Mouse (Mus musculus) MEL (cell line): ENCODE data around the gene Nrxn2. TPM values are rescaled to one million over a fixed set of nuclear protein-coding genes. Genes with fewer than 3 reads are reported as not detected.

ENCODE experiments used
- DNase-seq: peaks from one replicate; pipeline ENCODE4 v3.0.0; 2011; ENCODE audit warnings: low read depth, low spot score
- H3K27ac ChIP-seq: 2 replicates; pipeline ENCODE4 v1.5.1; 2012; ENCODE audit warnings: low read depth, mild to moderate bottlenecking, control low read depth, low read length, moderate library complexity; ENCODE audit not compliant: control insufficient read depth
- H3K27me3 ChIP-seq, 2 experiments: fragments of 150-350 bp in 1 of 2; sonication (generic) in 1 of 2; 2 replicates each; pipeline ENCODE4 v1.6.1; 2012; ENCODE audit warnings: low read length in 2 of 2, mild to moderate bottlenecking in 2 of 2, improper control_type of control experiment in 1 of 2, moderate library complexity in 1 of 2; ENCODE audit not compliant: insufficient read depth in 2 of 2, control insufficient read depth in 1 of 2
- H3K36me3 ChIP-seq, 2 experiments: 2 replicates each; pipeline ENCODE4 v1.6.1; 2012 to 2014; ENCODE audit warnings: low read length in 2 of 2, improper control_type of control experiment in 1 of 2, inconsistent platforms in 1 of 2, mild to moderate bottlenecking in 1 of 2; ENCODE audit not compliant: insufficient read depth in 2 of 2, control insufficient read depth in 1 of 2
- H3K4me1 ChIP-seq, 2 experiments: fragments of 150-350 bp in 1 of 2; sonication (generic) in 1 of 2; 2 replicates each; pipeline ENCODE4 v1.6.1; 2012; ENCODE audit warnings: low read length in 2 of 2, improper control_type of control experiment in 1 of 2, mild to moderate bottlenecking in 1 of 2; ENCODE audit not compliant: insufficient read depth in 2 of 2, control insufficient read depth in 1 of 2
- H3K4me3 ChIP-seq, 2 experiments: fragments of 150-350 bp in 1 of 2; sonication (generic) in 1 of 2; 2 replicates each; pipeline ENCODE4 v1.5.1; 2012; ENCODE audit warnings: low read depth in 2 of 2, low read length in 2 of 2, mild to moderate bottlenecking in 2 of 2, moderate library complexity in 2 of 2, control low read depth in 1 of 2, improper control_type of control experiment in 1 of 2; ENCODE audit not compliant: control insufficient read depth in 1 of 2, insufficient read depth in 1 of 2
- H3K79me2 ChIP-seq: 2 replicates; pipeline ENCODE4 v1.6.1; 2012; ENCODE audit warnings: mild to moderate bottlenecking, low read length, moderate library complexity; ENCODE audit not compliant: control insufficient read depth, poor library complexity, insufficient read depth
- H3K9ac ChIP-seq: 2 replicates; pipeline ENCODE4 v1.6.1; 2012; ENCODE audit warnings: low read depth, mild to moderate bottlenecking, control low read depth, low read length, moderate library complexity; ENCODE audit not compliant: control insufficient read depth, poor library complexity, severe bottlenecking
- H3K9me3 ChIP-seq: fragments of 150-350 bp; sonication (generic); replicated peaks from 2 replicates; pipeline ENCODE4 v1.6.1; 2012; ENCODE audit warnings: mild to moderate bottlenecking, low read length, improper control_type of control experiment, moderate library complexity; ENCODE audit not compliant: insufficient read depth
- EP300 ChIP-seq, 2 experiments: IDR thresholded peaks; 2 replicates each; pipeline ENCODE4 v1.6.1; 2011; ENCODE audit warnings: improper control_type of control experiment in 2 of 2, low read length in 2 of 2, low read depth in 1 of 2, mild to moderate bottlenecking in 1 of 2
- HCFC1 ChIP-seq: IDR thresholded peaks from 2 replicates; pipeline ENCODE4 v1.6.1; 2012; ENCODE audit warnings: low read depth, mild to moderate bottlenecking, inconsistent platforms, low read length, improper control_type of control experiment, moderate library complexity
- KAT2A ChIP-seq: conservative IDR thresholded peaks from 2 replicates; pipeline ENCODE4 v1.6.1; 2012; ENCODE audit warnings: low read depth, low read length, improper control_type of control experiment, inconsistent platforms
- MAFK ChIP-seq: IDR thresholded peaks from 2 replicates; pipeline ENCODE4 v1.6.1; 2011; ENCODE audit warnings: low read depth, mild to moderate bottlenecking, low read length, improper control_type of control experiment, borderline replicate concordance
- MYB ChIP-seq: IDR thresholded peaks from 2 replicates; pipeline ENCODE4 v1.6.1; 2011; ENCODE audit warnings: mild to moderate bottlenecking, low read depth, low read length, improper control_type of control experiment
- NRF1 ChIP-seq: IDR thresholded peaks from 2 replicates; pipeline ENCODE4 v1.6.1; 2014; ENCODE audit warnings: low read depth, mild to moderate bottlenecking, inconsistent platforms, low read length, improper control_type of control experiment, moderate library complexity; ENCODE audit not compliant: poor library complexity, insufficient read depth, severe bottlenecking
- RAD21 ChIP-seq: IDR thresholded peaks from 2 replicates; pipeline ENCODE4 v1.6.1; 2011; ENCODE audit warnings: mild to moderate bottlenecking, low read depth, low read length, improper control_type of control experiment
- TAL1 ChIP-seq: IDR thresholded peaks from 2 replicates; pipeline ENCODE4 v1.6.1; 2012; ENCODE audit warnings: mild to moderate bottlenecking, inconsistent platforms, low read length, moderate library complexity, mixed read lengths
- TCF12 ChIP-seq: IDR thresholded peaks from 2 replicates; pipeline ENCODE4 v1.6.1; 2014; ENCODE audit warnings: low read depth, mild to moderate bottlenecking, inconsistent platforms, low read length, improper control_type of control experiment, moderate library complexity
- ZMIZ1 ChIP-seq: IDR thresholded peaks from 2 replicates; pipeline ENCODE4 v1.6.1; 2012; ENCODE audit warnings: low read depth, mild to moderate bottlenecking, inconsistent platforms, low read length, improper control_type of control experiment, moderate library complexity
- ZNF384 ChIP-seq: IDR thresholded peaks from 2 replicates; pipeline ENCODE4 v1.6.1; 2012; ENCODE audit warnings: low read depth, mild to moderate bottlenecking, inconsistent platforms, low read length, improper control_type of control experiment
- polyA plus RNA-seq, 2 experiments: library from polyadenylated mRNA; stranded (reverse) in 1 of 2; unstranded in 1 of 2; fragments of >175 nt in 1 of 2; fragments of >200 nt in 1 of 2; gene quantifications; 2 replicates each; pipeline versions ENCODE4 v1.2.1 to v1.2.4; 2012; ENCODE audit warnings: low replicate concordance in 2 of 2, low read depth in 1 of 2; ENCODE audit not compliant: insufficient read length in 2 of 2, insufficient read depth in 1 of 2, missing spikeins in 1 of 2
- total RNA-seq: library from RNA; depleted of rRNA; stranded (reverse); fragments of 300-350 nt; gene quantifications from 2 replicates; pipeline ENCODE4 v1.2.3, GENCODE M21; 2012; rRNA removed

The Nrxn2 gene
- total and polyA plus RNA-seq, 3 experiments: 0.39 to 0.42 TPM; not detected in 1

DNA sequence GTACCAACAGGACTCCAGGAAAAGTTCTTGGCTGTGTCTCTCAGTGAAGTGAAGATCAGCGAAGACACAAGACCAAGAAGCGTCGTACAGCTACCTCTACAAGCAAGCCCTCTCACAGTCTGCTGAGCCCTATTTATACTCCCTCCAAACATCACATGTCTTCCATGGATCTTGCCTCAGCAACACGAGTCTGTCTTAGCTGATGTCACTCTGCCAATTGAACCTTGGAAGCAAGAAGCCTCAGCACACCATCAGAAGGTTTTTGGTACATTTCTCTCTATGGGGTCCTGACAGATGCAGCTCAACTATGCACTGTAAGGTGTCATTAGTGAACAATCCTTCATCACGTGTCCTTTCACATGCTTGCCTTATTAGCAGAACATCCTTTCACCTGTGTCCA is 152.9 kb downstream of the Nrxn2 start:
- DNase-seq: no peak
- Histone ChIP-seq H3K4me3 (no peak overlapping the region), H3K27me3 (peaks cover 4 to 9% of the 10 kb centered on the region in 2 experiments), H3K79me2 (no peaks in the 10 kb centered on the region), H3K9ac (no peak overlapping the region), H3K36me3 (no peaks in the 10 kb centered on the region), H3K27ac (no peak overlapping the region), H3K4me1 (no peaks in the 10 kb centered on the region), H3K9me3 (no peaks in the 10 kb centered on the region)
- TF ChIP-seq NRF1 (no peak), ZMIZ1 (no peak)

- no peak overlapping the region for H3K27ac ChIP-seq
- no peak overlapping the region for H3K9ac ChIP-seq
- TF ChIP-seq ZMIZ1: no peak
- no peak for TF ChIP-seq EP300 (IDR thresholded peaks at IDR 0.05; ENCODE audit: low read depth in 1 of 2, low read length in 2 of 2)
- TF ChIP-seq TCF12: no peak
- no peak for TF ChIP-seq ZNF384
- TF ChIP-seq RAD21: no peak
- TF ChIP-seq KAT2A: no peak
- no peak for TF ChIP-seq TAL1
- no peak for TF ChIP-seq NRF1
- no peak for TF ChIP-seq HCFC1
- TF ChIP-seq MAFK: no peak
- no peak for TF ChIP-seq MYB
- H3K36me3 ChIP-seq: no peaks in the 10 kb centered on the region
- H3K27me3 ChIP-seq: peaks cover 4 to 9% of the 10 kb centered on the region in 2 experiments
- H3K79me2 ChIP-seq: no peaks in the 10 kb centered on the region
- DNase-seq: no peak
- no peaks in the 10 kb centered on the region for H3K4me1 ChIP-seq
- H3K9me3 ChIP-seq: no peaks in the 10 kb centered on the region
- no peak overlapping the region for H3K4me3 ChIP-seq
These were observed 153.5 kb downstream of the Nrxn2 start for GRCm38 (mm10) chr19:6572001-6572400.

Other genes starting within 250 kb of the Nrxn2 start
- gene Majin, start 234.3 kb upstream of the Nrxn2 start, total RNA-seq: not detected in 2 replicates
- not detected for gene Majin, start 234.3 kb upstream of the Nrxn2 start, polyA plus RNA-seq
- not detected in 2 replicates for gene Gpha2, start 192.4 kb upstream of the Nrxn2 start, total RNA-seq
- under 1 TPM in 1 of 2 experiments, not detected in 1; 0.19 TPM for gene Gpha2, start 192.4 kb upstream of the Nrxn2 start, polyA plus RNA-seq
- 10.4 and 14.7 TPM in 2 replicates for gene Ppp2r5b, start 182.9 kb upstream of the Nrxn2 start, total RNA-seq
- 10 to 100 TPM in 1 of 2 experiments, not detected in 1; 15.6 TPM for gene Ppp2r5b, start 182.9 kb upstream of the Nrxn2 start, polyA plus RNA-seq
- gene Atg2a, start 177.1 kb upstream of the Nrxn2 start, total RNA-seq: 7.9 and 10.6 TPM in 2 replicates
- 10 to 100 TPM in 1 of 2 experiments, not detected in 1; 21.7 TPM for gene Atg2a, start 177.1 kb upstream of the Nrxn2 start, polyA plus RNA-seq
- 57.8 and 65.9 TPM in 2 replicates for gene Ehd1, start 142.0 kb upstream of the Nrxn2 start, total RNA-seq
- 100 to 1,000 TPM in 1 of 2 experiments, not detected in 1; 105 TPM for gene Ehd1, start 142.0 kb upstream of the Nrxn2 start, polyA plus RNA-seq
- gene Cdc42bpg, start 112.3 kb upstream of the Nrxn2 start, total RNA-seq: 2.0 and 2.6 TPM in 2 replicates
- gene Cdc42bpg, start 112.3 kb upstream of the Nrxn2 start, polyA plus RNA-seq: 1 to 10 TPM in 1 of 2 experiments, not detected in 1; 4.5 TPM
- gene Men1, start 83.8 kb upstream of the Nrxn2 start, total RNA-seq: 37.7 and 39.4 TPM in 2 replicates
- 100 to 1,000 TPM in 1 of 2 experiments, not detected in 1; 132 TPM for gene Men1, start 83.8 kb upstream of the Nrxn2 start, polyA plus RNA-seq
- 8.0 and 10.2 TPM in 2 replicates for gene Map4k2, start 77.6 kb upstream of the Nrxn2 start, total RNA-seq
- 10 to 100 TPM in 1 of 2 experiments, not detected in 1; 22.3 TPM for gene Map4k2, start 77.6 kb upstream of the Nrxn2 start, polyA plus RNA-seq
- gene Sf1, start 55.0 kb upstream of the Nrxn2 start, total RNA-seq: 65.7 and 71.9 TPM in 2 replicates
- 100 to 1,000 TPM; 211 to 245 TPM for gene Sf1, start 55.0 kb upstream of the Nrxn2 start, polyA plus RNA-seq
- 0.62 and 0.73 TPM in 2 replicates for gene Pygm, start 34.3 kb upstream of the Nrxn2 start, total RNA-seq
- 1 to 10 TPM in 1 of 2 experiments, not detected in 1; 3.3 TPM for gene Pygm, start 34.3 kb upstream of the Nrxn2 start, polyA plus RNA-seq
- 176 TPM in 2 replicates for gene Rasgrp2, start 19.4 kb upstream of the Nrxn2 start, total RNA-seq
- gene Rasgrp2, start 19.4 kb upstream of the Nrxn2 start, polyA plus RNA-seq: 100 to 1,000 TPM in 1 of 2 experiments, not detected in 1; 233 TPM
- not detected in 2 replicates for gene Slc22a12, start 124.3 kb downstream of the Nrxn2 start, total RNA-seq
- not detected for gene Slc22a12, start 124.3 kb downstream of the Nrxn2 start, polyA plus RNA-seq